Mouse (Mus musculus): ENCODE measurements around the gene Samd10. TPM values are rescaled to one million over a fixed set of nuclear protein-coding genes. Genes with fewer than 3 reads are reported as not detected.

Samd10 gene
- total RNA-seq, 2 experiments from 2014 or later, result 20.2 to 22.0 TPM

DNA sequence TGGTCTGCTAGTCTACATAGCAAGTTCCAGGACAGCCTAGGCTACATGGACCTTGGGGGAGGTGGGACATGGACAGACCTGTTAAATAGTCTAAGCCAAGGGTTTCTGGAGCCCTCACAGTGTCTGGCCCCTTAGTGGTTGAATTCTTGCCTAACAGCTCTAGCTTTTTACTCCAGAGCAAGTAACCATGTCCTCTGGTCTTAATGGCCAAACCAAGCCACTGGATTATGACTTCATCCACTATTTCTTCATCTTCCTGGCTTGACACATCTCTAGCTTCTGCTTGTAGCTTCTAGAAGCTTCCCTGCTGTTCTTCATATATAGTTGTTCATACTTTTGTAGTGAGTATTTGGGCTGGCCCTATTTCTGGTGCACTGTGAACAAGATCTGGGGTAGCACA is 45.2 kb downstream of the Samd10 start:
- intact Hi-C loops (cut with DNase I), result no loop called here
- no peak for DNase-seq (ENCODE audit: low spot score in 2 of 2)

DNA sequence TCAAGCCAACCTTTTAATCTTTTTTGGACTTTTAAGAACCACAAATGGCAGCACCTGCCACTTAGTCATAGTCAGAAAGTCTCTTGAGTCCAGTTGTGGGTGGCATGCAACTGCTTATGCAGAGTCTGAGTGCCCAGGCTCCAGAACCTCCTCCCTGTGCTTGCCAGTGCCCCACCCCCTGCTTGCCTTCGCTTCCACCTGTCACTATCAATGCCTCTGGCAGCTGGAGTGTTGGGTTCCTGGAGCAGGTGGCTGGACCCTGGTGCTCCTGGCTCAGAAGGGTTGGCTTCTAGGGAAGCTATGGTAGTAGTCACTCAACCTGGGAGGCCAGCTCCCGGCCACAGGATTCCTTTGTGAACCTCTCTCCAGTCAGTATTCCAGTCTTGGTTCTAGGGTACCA is 48.8 kb downstream of the Samd10 start:
- no peak for DNase-seq (ENCODE audit: low spot score in 2 of 2)
- intact Hi-C loops (cut with DNase I), result no loop called here

- intact Hi-C loops (cut with DNase I), result no loop called here
- no peak for DNase-seq (ENCODE audit: low spot score in 2 of 2)
Measured at GRCm38 (mm10) chr2:181548682-181549081, 50.3 kb downstream of the Samd10 start.

GRCm38 (mm10) chr2:181548227-181548626 is 50.8 kb downstream of the Samd10 start:
- DNase-seq (ENCODE audit: low spot score in 2 of 2), result no peak
- intact Hi-C loops (cut with DNase I), result no loop called here

DNA sequence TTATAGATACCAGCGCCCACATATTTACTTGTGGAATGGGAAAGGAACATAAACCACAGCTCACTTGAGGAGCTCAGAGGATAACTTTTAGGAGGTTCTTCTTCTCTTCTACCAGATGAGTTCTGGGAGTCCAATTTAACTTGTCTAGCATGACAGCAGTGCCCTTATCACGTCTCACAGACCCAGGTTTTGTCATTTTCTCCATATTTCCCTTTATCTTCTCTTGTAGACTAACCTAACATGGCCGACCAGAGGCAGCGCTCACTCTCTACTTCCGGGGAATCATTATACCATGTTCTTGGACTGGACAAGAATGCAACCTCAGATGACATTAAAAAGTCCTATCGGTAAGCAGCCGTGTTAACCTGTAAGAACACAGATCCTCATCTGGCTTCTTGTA is 52.9 kb downstream of the Samd10 start:
- DNase-seq (ENCODE audit: low spot score in 2 of 2), result no peak

More for the DNA sequence above, 52.9 kb downstream of the Samd10 start:
- intact Hi-C loops (cut with DNase I), result no loop called here

Small RNA genes lying within 50 kb of the gene (microRNA-seq; reads per million reads assigned to microRNA genes)
- 0 to 0.26 reads per million in 2 experiments for gene Mir7006

Other genes with a start within 250 kb of the Samd10 start
- gene Zgpat, start 234.3 kb downstream of the Samd10 start, total RNA-seq (2021), result 10 to 100 TPM; 62.1 to 63.3 TPM
- 10 to 100 TPM; 36.4 to 42.5 TPM for gene Arfrp1, start 233.8 kb downstream of the Samd10 start, total RNA-seq (2021)
- 10 to 100 TPM; 31.3 to 35.1 TPM for gene Lime1, start 219.1 kb downstream of the Samd10 start, total RNA-seq (2021)
- gene Zbtb46, start 139.8 kb downstream of the Samd10 start, total RNA-seq (2021), result 10 to 100 TPM; 14.3 to 16.9 TPM
- gene Abhd16b, start 106.0 kb downstream of the Samd10 start, total RNA-seq (2021), result not detected
- 10 to 100 TPM; 69.5 to 74.8 TPM for gene Tpd52l2, start 102.1 kb downstream of the Samd10 start, total RNA-seq (2021)
- gene Dnajc5, start 78.7 kb downstream of the Samd10 start, total RNA-seq (2021), result 100 to 1,000 TPM; 300 to 308 TPM
- 10 to 100 TPM; 41.2 to 42.9 TPM for gene Uckl1, start 14.3 kb downstream of the Samd10 start, total RNA-seq (2021)
- gene Prpf6, start 7.3 kb downstream of the Samd10 start, total RNA-seq (2021), result 10 to 100 TPM; 48.3 to 51.3 TPM
- gene Zfp512b, start 6.4 kb downstream of the Samd10 start, total RNA-seq (2021), result 100 to 1,000 TPM; 112 to 121 TPM
- gene Gm29797, start 57.8 kb upstream of the Samd10 start, total RNA-seq (2021), result under 1 TPM in 1 of 2 experiments, not detected in 1; 0.78 TPM
- gene Sox18, start 72.4 kb upstream of the Samd10 start, total RNA-seq (2021), result 10 to 100 TPM; 10.6 to 14.7 TPM
- 10 to 100 TPM; 60.0 to 62.9 TPM for gene Tcea2, start 81.1 kb upstream of the Samd10 start, total RNA-seq (2021)
- 10 to 100 TPM; 39.6 to 42.3 TPM for gene Rgs19, start 94.8 kb upstream of the Samd10 start, total RNA-seq (2021)
- gene Lkaaear1, start 99.2 kb upstream of the Samd10 start, total RNA-seq (2021), result not detected
- gene Oprl1, start 115.8 kb upstream of the Samd10 start, total RNA-seq (2021), result 10 to 100 TPM; 64.5 to 65.5 TPM
- gene Myt1, start 164.1 kb upstream of the Samd10 start, total RNA-seq (2021), result 10 to 100 TPM; 20.4 to 21.3 TPM
- 10 to 100 TPM; 65.9 to 69.4 TPM for gene Pcmtd2, start 238.6 kb upstream of the Samd10 start, total RNA-seq (2021)